Mouse (Mus musculus) limb, embryonic 13.5 days (tissue): Measurements from ENCODE around the gene Capn11. TPM values are rescaled to one million over a fixed set of nuclear protein-coding genes. Genes with fewer than 3 reads are reported as not detected.
A peak's percentile ranks its signal among the peaks of the same experiment; 100 is the strongest.

Experiments
- ATAC-seq: fragments of 200-750 bp; cut with Nextera tagmentation; 2 replicates; pipeline ENCODE4 v1.8.0; 2017; ENCODE audit warnings: low read depth, moderate number of reproducible peaks, moderate TSS enrichment; ENCODE audit not compliant: low FRiP score
- H3K27ac ChIP-seq: fragments of 300-500 bp; sonication (generic); 2 replicates; pipeline ENCODE4 v1.5.1; 2015; ENCODE audit warnings: inconsistent platforms, mild to moderate bottlenecking, moderate library complexity
- H3K27me3 ChIP-seq: fragments of 300-500 bp; sonication (generic); 2 replicates; pipeline ENCODE4 v1.6.1; 2015; ENCODE audit warnings: mild to moderate bottlenecking, inconsistent platforms
- H3K36me3 ChIP-seq: fragments of 300-500 bp; sonication (generic); 2 replicates; pipeline ENCODE4 v1.6.1; 2015; ENCODE audit warnings: inconsistent platforms, mild to moderate bottlenecking, moderate library complexity
- H3K4me1 ChIP-seq: fragments of 300-500 bp; sonication (generic); 2 replicates; pipeline ENCODE4 v1.6.1; 2015; ENCODE audit warnings: inconsistent platforms
- H3K4me2 ChIP-seq: fragments of 300-500 bp; sonication (generic); replicated peaks from 2 replicates; pipeline ENCODE4 v1.6.1; 2015; ENCODE audit warnings: inconsistent platforms, mild to moderate bottlenecking, moderate library complexity
- H3K4me3 ChIP-seq: fragments of 300-500 bp; sonication (generic); 2 replicates; pipeline ENCODE4 v1.5.1; 2015; ENCODE audit warnings: moderate library complexity, mild to moderate bottlenecking, inconsistent platforms
- H3K9ac ChIP-seq: fragments of 300-500 bp; sonication (generic); 2 replicates; pipeline ENCODE4 v1.6.1; 2015; ENCODE audit warnings: mild to moderate bottlenecking, inconsistent platforms
- H3K9me3 ChIP-seq: fragments of 300-500 bp; sonication (generic); 2 replicates; pipeline ENCODE4 v1.6.1; 2016; ENCODE audit warnings: inconsistent platforms
- WGBS: fragments of 180-500 bp; shearing (Covaris S2); methylation state at CpG from one replicate; pipeline ENCODE4 v1.1.7; 2015; 5-methylcytosine and 5-hydroxymethylcytosine counted together
- polyA plus RNA-seq: library from polyadenylated mRNA; unstranded; fragments of >200 nt; fragmentation: Nextera tagmentation; extraction: Ambion mirVana; gene quantifications from 2 replicates; pipeline ENCODE4 v1.2.1, GENCODE M21; 2015

Capn11 gene
- polyA plus RNA-seq, 1 experiment from 2014 or later, result 0.42 TPM

DNA sequence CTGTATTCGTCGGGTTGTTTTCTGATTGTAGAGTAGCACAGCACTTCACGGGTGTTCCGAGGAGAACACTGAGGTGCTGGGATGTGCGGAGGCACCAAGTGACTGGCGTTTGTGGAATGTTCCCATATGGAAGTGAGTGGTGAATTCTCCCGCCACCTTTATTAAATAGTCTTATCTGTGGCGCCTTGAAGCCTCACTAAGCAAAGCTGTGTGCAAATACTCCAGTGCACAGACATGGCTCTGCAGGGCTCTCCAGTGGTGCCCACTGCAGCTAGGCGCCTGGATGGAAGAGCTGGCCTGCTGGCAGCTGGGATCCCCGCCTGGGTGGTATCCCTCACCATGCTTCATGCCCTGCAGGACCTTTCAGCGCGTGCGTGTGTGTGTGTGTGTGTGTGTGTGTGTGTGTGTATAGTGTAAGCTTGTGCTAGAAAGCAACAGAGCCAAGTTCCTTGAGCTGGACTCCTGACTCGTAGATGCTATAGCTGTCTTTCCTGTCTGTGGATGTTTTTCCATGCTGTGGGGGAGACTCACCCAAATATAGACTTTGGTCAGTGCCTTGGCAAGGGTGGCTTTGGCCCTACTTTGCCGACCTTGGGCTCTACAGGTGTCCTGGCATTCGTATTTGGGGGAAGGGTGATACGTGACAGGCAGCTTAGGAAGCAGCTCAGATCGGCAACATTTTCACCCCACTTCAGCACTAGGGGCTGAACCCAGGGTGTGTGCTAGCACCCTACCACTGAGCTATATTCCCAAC is 34.9 kb upstream of the Capn11 start:
- H3K4me1 ChIP-seq, result 0 out of 2 replicates have a peak, but pooled peaks cover 6% of the 10 kb centered on the region
- H3K27me3 ChIP-seq, result no peaks in the 10 kb centered on the region
- H3K36me3 ChIP-seq, result peaks cover 23% of the 10 kb centered on the region
- H3K9ac ChIP-seq, result no peak overlapping the region
- WGBS, result 82% methylated on average over 18 of the region's 18 CpGs
- ATAC-seq, result no peak
- no peak overlapping the region for H3K27ac ChIP-seq
- H3K4me2 ChIP-seq, result no peak overlapping the region
- H3K9me3 ChIP-seq, result no peaks in the 10 kb centered on the region
- no peak overlapping the region for H3K4me3 ChIP-seq

DNA sequence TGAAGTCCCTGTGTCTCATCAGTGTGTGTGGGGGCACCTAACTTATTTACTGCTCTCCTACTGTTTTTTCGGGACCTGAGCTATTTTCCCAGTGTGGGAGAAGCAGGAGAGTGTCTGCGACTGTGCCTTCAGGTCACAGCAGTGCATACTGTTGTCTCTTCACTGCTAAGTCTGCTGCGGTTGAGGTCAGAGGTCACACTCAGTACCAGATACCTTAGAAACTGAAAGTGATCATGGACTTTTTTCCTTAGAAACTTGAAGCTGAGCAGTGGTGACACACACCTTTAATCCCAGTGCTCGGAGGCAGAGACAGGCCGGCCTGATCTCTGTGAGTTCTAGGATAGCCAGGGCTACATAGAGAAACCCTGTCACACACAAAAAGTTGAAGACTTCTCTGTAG is 33.0 kb upstream of the Capn11 start:
- H3K9me3 ChIP-seq, result no peaks in the 10 kb centered on the region
- H3K9ac ChIP-seq, result no peak overlapping the region
- 75% methylated on average over 5 of the region's 5 CpGs for WGBS
- no peak overlapping the region for H3K4me2 ChIP-seq
- no peak for ATAC-seq
- H3K4me3 ChIP-seq, result no peak overlapping the region
- no peaks in the 10 kb centered on the region for H3K27me3 ChIP-seq
- H3K27ac ChIP-seq, result no peak overlapping the region
- H3K36me3 ChIP-seq, result peaks cover 11% of the 10 kb centered on the region
- H3K4me1 ChIP-seq, result peaks cover 14% of the 10 kb centered on the region

DNA sequence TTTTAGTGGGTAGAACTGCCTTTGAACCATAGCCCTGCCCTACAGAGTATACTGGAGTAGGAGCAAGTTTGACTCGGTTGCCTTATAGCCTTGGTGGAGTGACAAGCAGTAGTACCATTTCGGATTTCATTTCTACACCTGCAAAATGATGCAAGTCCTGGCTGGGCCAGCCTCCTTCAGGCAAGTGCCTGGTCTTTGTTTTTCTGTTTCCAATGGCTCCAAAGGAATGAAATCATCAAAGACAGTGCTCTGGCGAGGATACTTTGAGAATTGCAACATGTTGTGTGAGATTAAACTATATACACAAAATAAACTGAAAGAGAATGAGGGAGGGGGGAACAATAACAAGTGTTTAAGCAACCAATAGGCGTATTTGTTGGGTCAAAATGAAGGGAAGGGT is 30.9 kb upstream of the Capn11 start:
- Histone ChIP-seq H3K4me1 (peaks cover 18% of the 10 kb centered on the region), H3K9me3 (no peaks in the 10 kb centered on the region), H3K4me2 (no peak overlapping the region), H3K9ac (no peak overlapping the region), H3K4me3 (no peak overlapping the region), H3K36me3 (no peaks in the 10 kb centered on the region), H3K27me3 (no peaks in the 10 kb centered on the region), H3K27ac (no peak overlapping the region)
- 90% methylated on average over 4 of the region's 4 CpGs for WGBS
- ATAC-seq, result no peak

DNA sequence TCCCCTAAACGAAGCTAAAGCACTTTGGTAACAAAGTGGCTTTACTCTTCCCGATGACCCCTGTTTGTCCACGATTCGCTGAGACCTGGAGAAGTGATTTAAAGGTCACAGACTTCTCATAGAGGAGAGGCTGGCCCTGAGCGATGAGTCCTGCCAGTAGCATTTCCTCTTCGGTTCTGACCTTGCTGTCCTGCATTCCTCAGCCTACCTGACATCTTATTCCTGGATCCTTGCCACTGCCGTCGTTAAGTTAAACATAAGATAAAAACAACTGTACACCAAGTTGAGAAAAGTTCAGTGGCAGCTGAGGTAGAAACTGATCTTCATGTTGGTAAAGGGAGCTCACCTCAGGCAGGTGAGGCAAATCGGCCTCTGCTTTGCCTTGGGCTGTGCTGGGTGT is 30.0 kb upstream of the Capn11 start:
- no peak for ATAC-seq
- no peaks in the 10 kb centered on the region for H3K36me3 ChIP-seq
- no peak overlapping the region for H3K4me2 ChIP-seq
- no peak overlapping the region for H3K9ac ChIP-seq
- H3K27me3 ChIP-seq, result no peaks in the 10 kb centered on the region
- no peak overlapping the region for H3K27ac ChIP-seq
- 89% methylated on average over 9 of the region's 9 CpGs for WGBS
- no peak overlapping the region for H3K4me3 ChIP-seq
- peaks cover 27% of the 10 kb centered on the region for H3K4me1 ChIP-seq
- H3K9me3 ChIP-seq, result no peaks in the 10 kb centered on the region

GRCm38 (mm10) chr17:45686716-45687115 is 27.6 kb upstream of the Capn11 start, which contains the start of gene Tmem63b:
Gene Tmem63b (minus strand): TSS chr17:45686905.
- Histone ChIP-seq H3K9me3 (no peaks in the 10 kb centered on the region), H3K4me3 (peak within 1 kb of the TSS; percentile 87), H3K27ac (peak within 1 kb of the TSS; percentile 84), H3K36me3 (no peaks in the 10 kb centered on the region), H3K9ac (peak within 1 kb of the TSS; percentile 90), H3K27me3 (no peaks in the 10 kb centered on the region), H3K4me2 (peak within 1 kb of the TSS; percentile 72), H3K4me1 (peaks cover 23% of the 10 kb centered on the region)
- no peak; the same call in none of the 2 replicates for ATAC-seq
- WGBS, result 11% methylated on average over 12 of the region's 12 CpGs

GRCm38 (mm10) chr17:45686093-45686619 is 27.0 kb upstream of the Capn11 start, which contains the start of gene Mrpl14:
Gene Mrpl14 (plus strand): TSS chr17:45686322.
- Histone ChIP-seq H3K4me3 (peak within 1 kb of the TSS; percentile 87), H3K36me3 (no peaks in the 10 kb centered on the region), H3K4me1 (peaks cover 23% of the 10 kb centered on the region), H3K27ac (peak within 1 kb of the TSS; percentile 84), H3K9ac (peak within 1 kb of the TSS; percentile 90), H3K4me2 (peak within 1 kb of the TSS; percentile 72), H3K27me3 (no peaks in the 10 kb centered on the region), H3K9me3 (no peaks in the 10 kb centered on the region)
- under 1% methylated on average over 35 of the region's 50 CpGs for WGBS
- ATAC-seq, result peak; percentile 90

- Histone ChIP-seq H3K36me3 (no peaks in the 10 kb centered on the region), H3K4me2 (peak overlapping the region; percentile 72), H3K9ac (peak overlapping the region; percentile 90), H3K4me1 (peaks cover 31% of the 10 kb centered on the region), H3K9me3 (no peaks in the 10 kb centered on the region), H3K4me3 (peak overlapping the region; percentile 87), H3K27ac (peak overlapping the region; percentile 84), H3K27me3 (no peaks in the 10 kb centered on the region)
- ATAC-seq, result peak; percentile 66
- under 1% methylated on average over 58 of the region's 58 CpGs for WGBS
Measured at GRCm38 (mm10) chr17:45685171-45686092, 26.3 kb upstream of the Capn11 start.

DNA sequence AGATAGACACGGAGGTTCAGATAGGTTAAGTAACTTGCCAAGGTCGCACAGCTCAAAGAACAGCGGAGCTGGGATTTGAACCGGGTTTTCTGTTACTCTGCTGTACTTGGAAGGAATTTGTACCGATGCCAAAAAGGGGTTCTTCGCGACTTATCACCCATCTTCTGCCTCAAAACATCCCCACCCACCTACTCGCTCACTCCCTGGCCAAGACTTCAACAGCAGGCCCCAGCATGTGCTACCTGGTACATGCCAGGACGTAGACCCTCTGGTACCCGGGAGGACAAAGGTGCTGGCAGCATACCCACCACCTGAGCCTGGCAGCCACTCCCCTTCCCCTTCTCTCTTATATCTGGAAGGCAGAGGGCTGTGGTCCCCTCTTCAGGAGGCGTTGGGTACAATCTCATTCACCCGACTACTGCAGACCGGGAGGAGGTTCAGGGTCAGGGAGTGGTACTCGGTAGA is 25.6 kb upstream of the Capn11 start:
- peaks cover 31% of the 10 kb centered on the region for H3K4me1 ChIP-seq
- H3K9ac ChIP-seq, result peak overlapping the region; percentile 90
- peak overlapping the region; percentile 72 for H3K4me2 ChIP-seq
- no peak for ATAC-seq
- H3K9me3 ChIP-seq, result no peaks in the 10 kb centered on the region
- no peaks in the 10 kb centered on the region for H3K27me3 ChIP-seq
- no peaks in the 10 kb centered on the region for H3K36me3 ChIP-seq
- WGBS, result 33% methylated on average over 14 of the region's 14 CpGs
- peak overlapping the region; percentile 87 for H3K4me3 ChIP-seq
- peak overlapping the region; percentile 84 for H3K27ac ChIP-seq

- no peaks in the 10 kb centered on the region for H3K27me3 ChIP-seq
- 93% methylated on average over 4 of the region's 4 CpGs for WGBS
- no peak overlapping the region for H3K4me2 ChIP-seq
- no peak overlapping the region for H3K4me3 ChIP-seq
- peaks cover 11% of the 10 kb centered on the region for H3K36me3 ChIP-seq
- no peak overlapping the region for H3K27ac ChIP-seq
- no peaks in the 10 kb centered on the region for H3K9me3 ChIP-seq
- ATAC-seq, result no peak
- no peak overlapping the region for H3K9ac ChIP-seq
- H3K4me1 ChIP-seq, result peaks cover 30% of the 10 kb centered on the region
Measured at GRCm38 (mm10) chr17:45682843-45683242, 23.7 kb upstream of the Capn11 start.

DNA sequence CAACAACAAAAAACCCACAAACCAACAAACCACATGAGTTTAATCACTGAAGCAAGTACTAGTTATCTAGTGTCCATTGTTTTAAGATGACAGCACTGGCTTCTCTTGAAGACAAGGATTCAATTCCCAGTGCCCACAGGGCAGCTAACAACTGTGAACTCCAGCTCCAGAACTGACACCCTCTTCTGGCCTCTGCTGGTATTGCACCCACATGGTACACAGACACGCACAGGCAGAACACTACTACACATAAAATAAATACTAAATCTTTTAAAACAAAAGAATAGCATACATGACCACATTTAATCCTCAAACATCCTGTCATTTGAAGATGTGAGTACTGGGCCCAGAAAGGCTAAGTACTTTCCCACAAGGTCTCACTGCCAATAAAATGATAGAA is 22.5 kb upstream of the Capn11 start:
- H3K4me3 ChIP-seq, result no peak overlapping the region
- WGBS, result 100% methylated on average over 1 of the region's 1 CpGs
- no peak for ATAC-seq
- H3K9ac ChIP-seq, result no peak overlapping the region
- no peak overlapping the region for H3K4me2 ChIP-seq
- H3K4me1 ChIP-seq, result peaks cover 19% of the 10 kb centered on the region
- no peak overlapping the region for H3K27ac ChIP-seq
- H3K27me3 ChIP-seq, result no peaks in the 10 kb centered on the region
- no peaks in the 10 kb centered on the region for H3K9me3 ChIP-seq
- peaks cover 21% of the 10 kb centered on the region for H3K36me3 ChIP-seq

GRCm38 (mm10) chr17:45680391-45680980 is 21.4 kb upstream of the Capn11 start:
- peak overlapping the region; percentile 55; the same call in 1 of the 2 replicates for H3K27ac ChIP-seq
- 48% methylated on average over 8 of the region's 8 CpGs for WGBS
- peak; percentile 72; the same call in 1 of the 2 replicates for ATAC-seq

More at GRCm38 (mm10) chr17:45680391-45680980, 21.4 kb upstream of the Capn11 start:
- Histone ChIP-seq H3K4me1 (peaks cover 19% of the 10 kb centered on the region), H3K27me3 (no peaks in the 10 kb centered on the region), H3K36me3 (peaks cover 32% of the 10 kb centered on the region), H3K9ac (peak overlapping the region; percentile 58), H3K4me2 (peak overlapping the region; percentile 52), H3K9me3 (no peaks in the 10 kb centered on the region), H3K4me3 (peak overlapping the region; percentile 16)
